Mouse (Mus musculus) CH12F3 (cell line): ENCODE measurements around the gene Slc4a2.

Source experiments
- in situ Hi-C: fragments of 300-500 bp; cut with MboI; formaldehyde crosslinking; loops from 2 replicates; pipeline ENCODE4 v1.14.3; 2020; ENCODE audit warnings: low sequenced_read_pairs

Slc4a2 gene

GRCm38 (mm10) chr5:24423129-24424003 lies at the start of gene Slc4a2, which contains the start of gene Cdk5:
Gene Slc4a2, plus strand, starts transcription at chr5:24423837.
Gene Cdk5, minus strand, starts transcription at chr5:24423530.
- in situ Hi-C loops: no loop called here

- in situ Hi-C loops: no loop called here
These were observed 49.4 kb upstream of the Slc4a2 start for GRCm38 (mm10) chr5:24374216-24374615.

GRCm38 (mm10) chr5:24374666-24375328 lies 48.8 kb upstream of the Slc4a2 start:
- in situ Hi-C loops: no loop called here

GRCm38 (mm10) chr5:24378700-24379099 lies 44.9 kb upstream of the Slc4a2 start:
- in situ Hi-C loops: no loop called here

- in situ Hi-C loops: no loop called here
These were observed 44.1 kb upstream of the Slc4a2 start for GRCm38 (mm10) chr5:24379501-24379900.

GRCm38 (mm10) chr5:24380499-24380898 lies 43.1 kb upstream of the Slc4a2 start:
- in situ Hi-C loops: no loop called here

GRCm38 (mm10) chr5:24381486-24381885 lies 42.2 kb upstream of the Slc4a2 start:
- in situ Hi-C loops: no loop called here

GRCm38 (mm10) chr5:24381988-24382387 lies 41.6 kb upstream of the Slc4a2 start:
- in situ Hi-C loops: no loop called here

- in situ Hi-C loops: no loop called here
These were observed 40.4 kb upstream of the Slc4a2 start for GRCm38 (mm10) chr5:24383026-24383859.

GRCm38 (mm10) chr5:24384407-24384806 lies 39.2 kb upstream of the Slc4a2 start:
- in situ Hi-C loops: no loop called here

- in situ Hi-C loops: no loop called here
These were observed 38.3 kb upstream of the Slc4a2 start for GRCm38 (mm10) chr5:24385374-24385773.

- in situ Hi-C loops: no loop called here
These were observed 37.6 kb upstream of the Slc4a2 start for GRCm38 (mm10) chr5:24385887-24386550.

- in situ Hi-C loops: no loop called here
These were observed 36.1 kb upstream of the Slc4a2 start for GRCm38 (mm10) chr5:24387264-24388241.

- in situ Hi-C loops: no loop called here
These were observed 35.3 kb upstream of the Slc4a2 start for GRCm38 (mm10) chr5:24388246-24388915.

- in situ Hi-C loops: no loop called here
These were observed 34.5 kb upstream of the Slc4a2 start for GRCm38 (mm10) chr5:24389011-24389657.

- in situ Hi-C loops: no loop called here
These were observed 34.0 kb upstream of the Slc4a2 start for GRCm38 (mm10) chr5:24389658-24390020.

- in situ Hi-C loops: no loop called here
These were observed 31.8 kb upstream of the Slc4a2 start, which contains the start of gene Atg9b for GRCm38 (mm10) chr5:24391864-24392263. Gene Atg9b, minus strand, starts transcription at chr5:24392143.

- in situ Hi-C loops: no loop called here
These were observed 30.9 kb upstream of the Slc4a2 start for GRCm38 (mm10) chr5:24392724-24393123.
